Mouse (Mus musculus): ENCODE measurements around the gene Ccr10.
"Not testable (repeated sequence)": the region's sequence is repeated elsewhere in the genome, so short reads cannot be mapped to it uniquely, and the experiment has no call there.

Gene Ccr10

DNA sequence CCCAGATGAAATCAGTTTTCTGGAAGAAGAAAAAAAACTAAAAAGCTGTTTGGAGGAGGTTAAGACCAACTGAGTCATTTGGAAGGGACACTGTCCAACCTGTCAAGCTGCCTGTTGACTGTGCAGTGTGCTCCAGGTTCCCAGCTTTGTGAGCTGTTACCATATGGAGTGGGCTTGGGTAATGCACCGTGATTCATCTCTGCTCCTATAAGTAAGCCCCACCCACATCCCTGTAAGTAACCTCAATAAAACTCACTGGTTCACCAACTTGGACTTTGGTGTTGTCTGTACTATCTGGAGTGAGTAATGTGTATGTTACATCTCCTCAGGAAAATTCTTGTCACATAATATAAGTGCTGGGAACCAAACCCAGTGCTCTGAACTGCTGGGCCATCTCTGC, 22.4 kb downstream of the Ccr10 start:
- DNase-seq, result no peak

DNA sequence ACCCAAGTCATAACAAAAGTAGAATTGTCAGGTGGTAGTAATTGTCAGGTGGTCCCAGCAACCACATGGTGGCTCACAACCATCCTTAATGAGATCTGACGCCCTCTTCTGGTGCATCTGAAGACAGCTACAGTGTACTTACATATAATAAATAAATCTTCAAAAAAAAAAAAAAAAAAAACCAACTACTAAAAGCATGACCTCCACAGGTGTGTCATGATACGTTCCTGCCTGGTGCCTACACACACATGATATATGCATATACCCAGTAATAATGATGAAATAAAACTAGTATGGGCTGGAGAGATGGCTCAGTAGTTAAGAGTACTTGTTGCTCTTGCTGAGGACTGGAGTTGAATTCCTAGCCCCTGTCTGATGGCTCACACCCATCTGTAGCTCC, 24.2 kb downstream of the Ccr10 start:
- no peak for DNase-seq

DNA sequence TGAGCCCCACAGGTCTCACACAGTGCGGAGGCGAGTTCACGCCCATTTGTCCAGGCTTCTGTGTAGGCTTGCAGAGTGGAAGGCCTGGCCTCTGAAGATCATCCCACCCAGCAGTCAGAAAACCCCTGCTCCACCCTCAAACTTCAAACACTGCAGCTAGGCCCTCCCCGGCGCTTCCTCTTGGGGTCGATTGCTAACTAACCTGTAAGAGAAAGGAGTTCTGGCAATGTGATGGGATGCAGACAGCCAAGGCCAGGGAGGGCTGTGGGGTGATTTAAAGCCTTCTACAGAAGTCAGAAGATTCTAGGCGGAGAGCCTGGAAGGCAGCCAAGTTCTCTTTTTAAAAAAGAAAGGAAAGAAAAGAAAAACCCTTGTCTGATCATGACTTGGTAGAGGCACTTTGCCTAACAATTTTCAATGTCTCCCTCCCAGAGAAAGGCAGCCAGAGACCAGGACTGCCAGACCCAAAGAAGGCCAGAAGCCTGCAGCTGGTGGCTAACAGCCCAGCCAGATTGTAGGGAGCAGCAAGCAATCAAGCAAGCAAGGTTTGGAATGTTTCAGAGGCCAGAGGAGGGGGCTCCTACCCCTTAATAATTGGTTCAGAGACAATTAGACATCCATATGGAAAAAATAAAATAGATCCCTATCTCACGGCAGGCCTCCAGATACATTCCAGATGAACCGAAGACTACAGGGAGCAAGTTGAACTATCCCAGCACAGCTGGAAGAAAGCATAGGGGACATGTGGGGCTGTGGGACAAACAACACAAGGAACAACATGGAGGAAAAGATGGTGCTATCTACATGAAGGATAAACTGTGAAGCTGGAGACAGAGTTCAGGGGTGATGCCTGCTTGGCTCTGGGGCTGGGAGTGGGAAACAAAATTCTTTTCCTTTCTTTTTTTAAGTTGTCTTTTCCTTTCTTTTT, 25.8 kb downstream of the Ccr10 start:
- no peak for DNase-seq

DNA sequence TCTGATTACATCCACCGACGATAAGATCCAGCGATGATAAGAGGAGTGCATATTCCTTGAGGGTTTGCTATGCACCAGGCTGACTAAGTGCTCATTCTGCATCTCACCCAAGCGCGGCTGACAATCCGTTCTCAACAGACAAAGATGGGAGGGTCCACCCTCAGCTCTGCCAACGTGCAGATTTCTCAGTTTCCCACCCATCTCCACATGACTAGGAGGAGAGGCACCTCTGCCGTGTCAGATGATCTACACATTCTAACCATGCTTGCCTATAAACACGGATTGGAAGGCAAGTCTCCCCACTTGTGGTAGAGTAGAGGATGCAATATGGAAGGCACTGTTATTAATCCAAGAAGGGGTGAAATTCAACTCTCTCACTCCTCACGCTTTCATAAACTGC, 26.5 kb downstream of the Ccr10 start:
- DNase-seq, result no peak

DNA sequence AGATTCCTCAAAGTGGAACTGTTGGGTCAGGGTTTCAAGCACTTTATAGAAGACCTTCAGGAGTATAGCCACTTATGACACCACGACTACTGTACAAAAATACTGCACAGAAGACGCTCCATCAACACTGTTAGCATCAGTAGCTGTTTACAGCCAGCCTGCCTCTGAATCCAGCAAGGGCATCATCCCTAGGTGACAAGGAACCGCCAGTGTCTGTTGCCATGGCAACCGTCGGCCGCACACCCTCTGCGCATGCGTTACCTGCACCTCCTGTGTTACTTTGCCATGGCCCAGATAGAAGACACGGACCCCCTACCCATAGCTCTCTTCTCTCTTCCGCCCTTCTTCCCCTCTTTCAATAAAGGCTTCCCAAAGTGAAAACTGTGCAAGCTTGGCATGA, 28.9 kb downstream of the Ccr10 start:
- peak in 1 of 2 experiments; percentile 58 for DNase-seq

DNA sequence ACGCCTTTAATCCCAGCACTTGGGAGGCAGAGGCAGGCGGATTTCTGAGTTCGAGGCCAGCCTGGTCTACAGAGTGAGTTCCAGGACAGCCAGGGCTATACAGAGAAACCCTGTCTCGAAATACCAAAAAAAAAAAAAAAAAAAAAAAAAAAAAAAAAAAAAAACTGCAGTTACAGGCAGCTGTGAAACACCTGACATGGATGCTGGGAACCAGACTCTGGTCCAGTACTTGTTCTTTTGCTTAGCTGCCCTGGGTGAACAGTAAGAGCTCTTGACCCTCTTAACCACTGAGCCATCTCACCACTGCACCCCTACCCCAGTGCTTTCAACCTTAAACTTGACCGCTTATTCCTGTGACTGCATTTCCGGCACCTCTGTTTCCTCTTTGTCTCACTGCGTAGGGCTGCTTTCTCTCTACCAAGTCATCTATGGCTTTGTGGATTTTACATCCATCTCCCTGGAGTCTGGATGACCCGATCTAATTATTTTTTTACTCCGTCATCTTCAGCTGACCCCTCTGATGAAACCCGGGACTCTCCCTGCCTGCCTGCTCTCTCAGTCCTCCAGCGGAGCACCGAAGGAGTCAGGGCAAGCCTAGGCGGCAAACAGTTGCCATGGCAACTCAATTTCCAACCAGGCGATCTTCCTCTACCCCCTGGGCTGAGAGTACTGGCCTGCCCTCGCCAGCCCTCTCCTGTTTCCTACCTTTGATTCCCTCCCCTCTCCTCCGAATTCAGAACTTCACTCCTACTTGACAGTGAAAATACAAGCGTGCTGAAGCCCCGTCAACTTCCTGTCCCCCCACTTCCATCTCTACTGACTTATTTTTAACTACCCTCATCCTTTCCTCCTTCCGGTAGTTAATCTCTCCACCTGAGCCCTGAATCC, 31.7 kb downstream of the Ccr10 start:
- DNase-seq, result peak; percentile 55 to 68

DNA sequence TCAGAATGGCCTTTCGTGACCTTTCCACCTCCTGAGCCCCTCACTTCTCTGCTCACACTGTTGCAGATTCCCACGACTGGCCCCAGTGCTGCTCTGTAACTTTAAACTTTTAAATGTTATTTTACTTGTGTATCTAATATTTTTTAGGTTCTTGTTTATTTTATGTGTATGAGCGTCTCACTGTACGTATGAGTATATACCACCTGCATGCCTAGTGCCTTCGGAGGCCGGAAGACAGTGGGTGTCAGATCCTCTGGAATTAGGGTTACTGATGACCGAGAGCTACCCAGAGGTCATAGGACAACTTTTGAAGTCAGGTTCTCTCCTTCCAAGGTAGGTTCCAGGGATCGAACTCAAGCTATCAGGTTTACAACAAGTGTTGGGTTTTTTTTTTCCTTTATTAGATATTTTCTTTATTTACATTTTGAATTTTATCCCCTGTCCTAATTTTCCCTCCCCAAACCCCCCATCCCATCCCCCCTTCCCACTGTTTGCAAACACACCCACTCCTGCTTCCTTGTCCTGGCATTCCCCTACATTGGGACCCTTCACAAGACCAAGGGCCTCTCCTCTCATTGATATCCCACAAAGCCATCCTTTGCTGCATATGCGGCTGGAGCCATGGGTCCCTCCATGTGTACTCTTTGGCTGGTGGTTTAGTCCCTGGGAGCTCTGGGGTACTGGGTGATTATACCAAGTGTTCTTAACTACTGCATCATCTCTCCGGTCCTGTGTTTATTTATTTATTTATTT, 32.9 kb downstream of the Ccr10 start:
- DNase-seq, result no peak

DNA sequence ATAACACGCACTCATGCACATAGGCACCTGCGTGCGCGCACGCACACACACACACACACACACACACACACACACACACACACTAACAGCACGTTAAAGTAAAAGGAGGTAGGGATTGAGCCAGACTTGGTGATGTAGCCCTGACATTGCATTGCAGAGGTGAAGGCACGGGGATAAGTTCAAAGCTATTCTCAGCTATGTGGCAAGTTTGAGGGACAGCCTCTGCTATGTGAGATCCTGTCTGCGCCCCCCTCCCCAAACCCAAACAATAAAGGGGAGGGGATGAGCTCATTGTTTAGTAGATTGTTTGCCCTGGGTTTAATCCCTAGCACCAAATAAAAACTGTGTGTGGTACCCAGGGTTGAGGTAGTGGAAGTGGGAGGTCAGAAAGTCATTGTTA, 34.2 kb downstream of the Ccr10 start:
- DNase-seq, result no peak

DNA sequence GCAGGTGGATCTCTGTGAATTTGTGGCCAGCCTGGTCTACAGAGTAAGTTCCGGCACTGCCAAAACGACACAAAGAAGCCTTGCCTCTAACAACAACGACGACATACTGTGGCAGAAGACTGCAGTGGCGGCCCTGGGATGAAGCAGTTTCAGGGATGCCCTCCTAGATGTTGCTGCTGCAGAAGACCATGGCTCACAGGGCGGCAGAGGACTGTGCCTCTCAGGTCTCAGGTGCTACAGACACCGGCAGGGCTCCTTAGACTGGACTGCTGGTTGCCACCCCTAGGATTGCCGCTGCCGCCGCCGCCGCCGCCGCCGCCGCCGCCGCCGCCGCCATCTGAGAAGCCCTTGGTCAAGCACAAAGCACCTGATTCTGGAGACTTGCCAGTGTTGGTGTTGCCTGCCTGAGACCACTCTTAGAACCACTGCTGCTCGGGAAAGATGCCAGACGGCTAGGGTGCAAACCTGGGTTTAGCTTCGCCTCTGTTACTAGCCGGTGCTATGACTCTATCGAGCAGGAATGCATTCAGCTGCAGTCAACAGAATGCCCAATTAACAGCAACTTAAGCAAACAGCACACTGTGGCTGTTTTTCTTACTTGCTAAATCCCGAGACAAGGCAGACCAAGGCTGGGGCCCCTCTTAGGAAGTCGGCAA, 35.0 kb downstream of the Ccr10 start:
- DNase-seq, result peak in 1 of 2 experiments; percentile 45

DNA sequence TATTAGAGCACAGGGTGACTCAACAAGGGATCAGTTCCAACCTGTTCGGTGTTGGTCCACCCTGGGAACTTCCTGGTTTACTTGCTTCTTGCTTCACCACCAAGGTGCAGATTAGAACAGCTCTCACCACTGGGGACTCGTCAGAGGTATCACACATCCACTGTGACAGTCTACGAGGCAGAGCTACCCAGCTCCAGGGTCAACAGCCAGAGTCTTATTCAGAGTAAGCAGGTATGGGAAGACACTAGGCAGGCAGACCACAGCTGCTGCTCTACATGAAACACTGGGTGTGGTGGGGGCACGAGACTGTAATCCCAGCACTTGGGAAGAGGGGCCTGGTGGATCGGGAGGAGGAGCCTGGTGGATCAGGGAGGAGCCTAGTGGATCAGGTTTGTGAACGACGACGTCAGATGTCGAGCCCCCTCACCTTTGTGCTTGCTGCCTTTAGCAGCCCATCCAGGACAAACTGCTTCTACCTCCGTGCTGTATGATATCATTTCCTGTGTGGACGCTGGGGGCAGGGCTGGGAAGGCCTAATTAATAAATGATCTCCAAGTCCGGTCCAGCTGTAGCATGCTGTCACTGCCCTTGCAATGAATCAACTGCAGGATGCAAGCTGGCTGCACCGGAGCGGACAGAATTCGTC, 36.6 kb downstream of the Ccr10 start:
- no peak for DNase-seq

DNA sequence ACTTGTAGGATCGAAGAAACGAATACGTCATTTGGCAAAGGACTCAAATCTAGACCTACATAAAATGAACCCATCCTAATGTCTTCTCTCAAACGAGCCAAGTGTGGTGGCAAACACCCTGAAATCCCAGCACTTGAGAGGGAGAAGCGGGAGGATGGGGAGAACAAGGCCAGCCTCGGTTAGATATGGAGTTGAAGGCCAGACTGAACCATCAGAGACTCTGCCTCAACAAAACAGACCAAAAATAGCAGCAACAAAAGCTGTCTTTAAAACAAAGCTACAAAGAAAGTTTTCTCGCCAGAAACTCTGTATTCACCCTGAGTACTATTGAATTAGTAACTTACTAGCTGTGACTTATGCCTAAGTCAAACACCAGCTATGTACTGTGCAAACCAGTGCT, 38.2 kb downstream of the Ccr10 start:
- no peak for DNase-seq

DNA sequence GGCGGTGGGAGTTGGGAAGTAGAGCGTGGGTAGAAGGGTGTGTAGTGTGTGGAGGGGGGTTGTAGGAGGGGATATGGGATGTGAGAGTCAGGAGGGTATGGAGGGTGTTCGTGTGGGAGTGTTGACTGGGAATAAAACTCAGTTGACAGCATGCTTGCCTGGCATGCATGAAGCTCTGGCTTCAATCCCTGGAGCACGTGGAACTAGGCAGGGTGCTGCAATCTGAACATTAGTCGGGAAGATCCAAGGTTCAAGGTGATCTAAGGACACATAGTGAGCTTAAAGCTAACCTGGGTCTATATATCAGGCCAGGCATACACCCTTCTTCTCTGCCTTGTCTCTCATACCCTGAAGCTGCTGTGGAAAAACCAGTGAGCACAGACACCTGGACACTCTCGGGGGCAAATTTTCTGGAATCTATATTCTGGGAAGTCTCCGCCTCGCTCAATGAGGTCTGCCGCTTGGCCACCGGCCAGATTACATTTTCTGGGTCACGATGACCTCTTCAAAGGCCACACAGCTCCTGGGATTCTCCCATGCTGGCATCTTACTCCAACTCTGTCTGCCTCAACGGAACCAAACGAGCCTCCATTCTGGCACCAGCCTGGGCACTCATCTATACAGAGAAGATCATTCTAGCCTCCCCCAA, 40.9 kb downstream of the Ccr10 start:
- DNase-seq, result peak in 1 of 2 experiments; percentile 37

DNA sequence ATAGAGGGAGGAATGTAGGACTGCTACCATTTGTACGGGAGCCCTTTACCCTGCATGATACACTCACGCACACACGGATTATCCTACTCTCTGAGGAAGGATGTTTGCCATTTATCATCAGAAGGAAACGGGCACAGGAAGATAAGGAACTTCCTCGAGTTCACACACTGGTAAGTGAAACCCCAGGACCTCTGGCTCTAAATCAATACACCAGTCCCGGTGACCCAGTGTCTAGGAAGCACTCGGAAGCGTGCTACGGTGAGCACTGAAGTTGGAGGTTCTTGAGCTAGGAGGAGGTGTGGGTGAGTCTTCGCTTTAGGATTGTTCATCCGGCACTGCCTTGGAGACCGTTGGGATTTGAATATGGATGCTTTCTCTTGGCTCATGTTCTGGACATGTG, 42.2 kb downstream of the Ccr10 start:
- DNase-seq, result no peak

DNA sequence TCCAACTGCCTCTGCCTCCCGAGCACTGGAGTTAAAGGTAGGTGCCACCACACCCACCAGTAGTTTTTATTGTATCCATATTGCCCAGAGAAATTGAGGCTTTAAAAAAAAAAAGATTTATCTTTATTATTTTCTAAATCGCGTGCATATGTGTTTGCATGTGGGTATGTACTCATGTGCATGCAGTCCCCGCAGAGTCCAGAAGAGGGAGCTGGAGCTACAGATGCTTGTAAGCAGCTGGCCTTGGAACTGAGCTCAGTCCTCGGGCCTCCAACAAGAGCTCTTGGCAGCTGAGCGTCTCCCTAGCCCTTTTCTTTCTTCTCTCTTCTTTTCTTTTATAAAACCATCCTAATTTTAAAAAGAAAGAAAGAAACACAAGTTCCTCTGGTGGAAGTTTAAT, 43.5 kb downstream of the Ccr10 start:
- DNase-seq, result no peak

DNA sequence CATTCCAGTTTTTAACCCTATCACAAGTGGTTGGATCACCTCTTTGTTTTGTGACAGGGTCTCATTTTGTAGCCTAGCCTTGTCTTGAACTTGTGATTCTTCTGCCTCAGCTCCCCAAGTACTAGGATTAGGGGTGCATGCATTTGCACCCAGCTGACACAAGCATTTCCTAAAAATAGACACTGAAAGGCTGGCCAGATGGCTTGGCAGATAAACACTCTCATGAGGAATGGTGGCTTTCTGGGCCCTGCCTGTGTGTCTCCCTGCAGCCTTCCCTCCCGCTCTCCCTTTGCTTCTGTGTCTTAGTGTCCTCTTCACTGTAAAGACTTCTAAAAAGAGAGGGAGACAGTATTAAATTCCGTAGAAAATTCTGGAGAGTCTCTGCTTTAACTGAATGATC, 44.1 kb downstream of the Ccr10 start:
- DNase-seq, result peak; percentile 69 to 78

DNA sequence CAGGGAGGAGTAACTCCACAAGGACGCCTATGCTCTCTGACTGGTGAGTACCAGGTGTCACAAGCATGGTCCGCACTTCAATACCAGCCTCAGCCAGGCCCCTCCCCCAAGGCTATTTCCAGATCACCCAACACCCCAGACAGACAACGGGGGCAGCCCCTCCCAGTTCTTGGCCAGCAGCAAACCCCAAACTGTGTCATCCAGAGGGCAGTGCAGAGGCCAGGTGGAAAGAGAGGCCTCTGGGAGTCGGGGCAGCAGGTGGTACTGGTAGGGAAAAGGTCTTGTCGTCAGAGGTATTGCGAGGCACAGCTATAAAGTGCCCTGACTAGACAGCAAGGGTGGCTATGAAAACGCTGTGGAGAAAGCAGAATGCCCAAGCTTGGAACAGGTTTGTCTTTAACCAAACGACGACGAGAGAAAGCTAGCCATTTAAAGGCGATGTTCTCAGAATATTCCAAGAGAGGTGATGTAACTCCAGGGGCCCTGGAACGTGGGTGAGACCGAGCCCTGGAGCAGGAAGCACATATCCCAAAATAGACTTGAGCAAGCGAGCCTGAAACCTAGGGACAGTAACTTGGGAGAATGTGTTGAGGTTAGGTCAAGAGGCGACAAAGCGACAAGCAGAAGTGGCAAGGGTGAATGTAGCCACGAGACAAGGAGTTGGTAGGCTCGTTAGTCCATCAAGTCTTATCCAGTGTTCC, 45.0 kb downstream of the Ccr10 start:
- peak; percentile 45 to 49 for DNase-seq

DNA sequence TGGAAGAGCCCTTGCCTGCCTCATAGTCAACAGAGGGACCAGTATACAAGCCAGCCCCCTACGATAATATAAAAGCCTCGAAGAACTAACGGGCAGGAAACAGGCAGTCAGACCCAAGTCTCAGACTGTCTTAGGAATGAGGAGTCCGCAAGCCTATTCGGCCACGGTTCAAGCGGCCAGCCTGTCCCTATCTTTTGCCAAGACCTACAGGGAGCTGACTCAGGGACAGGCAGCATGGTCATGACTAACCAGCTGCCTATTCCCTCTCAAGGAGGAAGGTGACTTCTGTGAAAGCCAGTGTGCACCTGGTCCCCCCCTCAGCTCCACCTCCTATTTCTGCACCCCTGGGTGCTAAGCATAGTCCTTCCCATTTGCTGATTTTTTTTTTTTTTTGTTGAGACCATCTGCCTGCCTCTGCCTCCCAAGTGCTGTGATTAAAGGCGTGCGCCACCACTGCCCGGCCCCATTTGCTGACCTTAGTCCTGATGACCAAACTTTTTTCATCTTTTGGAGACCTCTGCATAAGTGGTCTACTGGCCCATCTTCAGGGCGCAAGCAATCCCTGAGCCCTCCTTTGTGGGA, 46.2 kb downstream of the Ccr10 start:
- DNase-seq, result peak; percentile 80 to 91

DNA sequence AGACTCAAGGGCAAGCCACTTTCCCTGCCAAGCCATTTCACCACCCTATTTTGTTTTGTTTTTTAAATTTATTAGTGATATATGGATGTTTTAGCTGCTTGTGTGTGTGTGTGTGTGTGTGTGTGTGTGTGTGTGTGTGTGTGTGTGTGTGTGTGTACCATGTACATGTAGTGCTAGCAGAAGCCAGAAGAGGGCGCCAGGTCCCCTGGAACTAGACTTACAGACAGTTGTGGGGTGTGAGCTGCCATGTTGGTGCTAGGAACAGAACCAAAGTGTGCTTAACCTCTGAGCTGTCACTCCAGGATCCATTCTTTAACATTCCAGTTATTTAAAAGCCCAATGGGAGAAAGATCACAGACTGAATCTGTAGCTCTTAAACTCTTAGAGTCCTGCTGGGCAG, 48.2 kb downstream of the Ccr10 start:
- peak in 1 of 2 experiments; percentile 38 for DNase-seq

DNA sequence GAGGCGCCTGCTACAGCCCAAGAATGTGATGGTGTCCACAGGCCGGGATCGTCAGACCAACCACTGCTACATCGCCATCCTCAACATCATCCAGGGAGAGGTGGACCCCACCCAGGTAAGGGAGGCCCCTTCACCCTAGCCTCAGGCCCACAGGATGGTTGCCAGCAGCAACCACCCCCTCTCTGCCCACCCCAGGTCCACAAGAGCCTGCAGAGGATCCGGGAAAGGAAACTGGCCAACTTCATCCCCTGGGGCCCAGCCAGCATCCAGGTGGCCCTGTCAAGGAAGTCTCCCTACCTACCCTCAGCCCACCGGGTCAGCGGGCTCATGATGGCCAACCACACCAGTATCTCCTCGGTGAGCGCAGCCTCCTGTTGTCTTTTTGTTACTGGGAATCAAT, 50.2 kb downstream of the Ccr10 start:
- not testable (repeated sequence) for DNase-seq

DNA sequence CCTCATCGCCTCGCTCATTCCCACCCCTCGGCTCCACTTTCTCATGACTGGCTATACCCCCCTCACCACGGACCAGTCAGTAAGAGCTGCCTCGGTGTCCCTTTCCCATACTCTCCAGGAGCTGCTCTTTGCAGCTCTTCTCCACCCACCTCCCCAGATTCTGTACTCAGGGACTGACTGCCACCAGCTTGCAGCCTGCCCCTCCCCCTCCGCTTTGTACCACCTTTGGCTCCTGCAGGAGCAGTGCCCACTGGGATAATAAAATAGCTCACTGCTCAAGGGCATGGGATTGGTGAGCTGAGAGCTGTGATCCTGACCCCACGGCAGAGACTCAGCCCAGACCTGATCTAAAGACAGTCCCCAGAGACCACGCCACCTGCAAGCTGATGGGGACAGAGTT, 50.7 kb downstream of the Ccr10 start:
- not testable (repeated sequence) for DNase-seq

Measured in cerebellum, adult 18-20 months (tissue).